Mouse (Mus musculus): ENCODE data around the gene Nradd. TPM values are rescaled to one million over a fixed set of nuclear protein-coding genes. Genes with fewer than 3 reads are reported as not detected.

The Nradd gene
- total and polyA plus RNA-seq, 2 experiments from 2014 or later: 19.1 to 21.3 TPM

GRCm38 (mm10) chr9:110583521-110583920 lies 40.7 kb downstream of the Nradd start:
- no peak overlapping the region for H3K4me3 ChIP-seq (ENCODE audit: low read depth, low read length)
- no peak overlapping the region for H3K9ac ChIP-seq
- no peaks in the 10 kb centered on the region for H3K4me1 ChIP-seq (ENCODE audit: insufficient read depth)
- H3K36me3 ChIP-seq (ENCODE audit: insufficient read depth): no peaks in the 10 kb centered on the region
- 71% methylated on average over 1 of the region's 1 CpGs for WGBS
- no peaks in the 10 kb centered on the region for H3K27me3 ChIP-seq (ENCODE audit: insufficient read depth, low read length)
- H3K4me2 ChIP-seq (ENCODE audit: low read depth): no peak overlapping the region
- TF ChIP-seq CTCF (IDR thresholded peaks at IDR 0.05; ENCODE audit: low read depth): no peak
- H3K27ac ChIP-seq (ENCODE audit: low read depth, low read length): no peak overlapping the region
- H3K9me3 ChIP-seq (ENCODE audit: low read length): no peaks in the 10 kb centered on the region
- ATAC-seq (no peak), DNase-seq (no peak)

- no peak for DNase-seq
- no peak overlapping the region for H3K27ac ChIP-seq (ENCODE audit: low read depth, low read length)
- H3K4me1 ChIP-seq (ENCODE audit: insufficient read depth): no peaks in the 10 kb centered on the region
- H3K27me3 ChIP-seq (ENCODE audit: insufficient read depth, low read length): no peaks in the 10 kb centered on the region
- no peak for ATAC-seq
- 83% methylated on average over 2 of the region's 2 CpGs for whole genome bisulfite sequencing
- H3K4me3 ChIP-seq (ENCODE audit: low read depth, low read length): no peak overlapping the region
- H3K36me3 ChIP-seq (ENCODE audit: insufficient read depth): 0 out of 2 replicates have a peak, but pooled peaks cover 3% of the 10 kb centered on the region
- no peaks in the 10 kb centered on the region for H3K9me3 ChIP-seq (ENCODE audit: low read length)
- no peak for TF ChIP-seq CTCF (IDR thresholded peaks at IDR 0.05; ENCODE audit: low read depth)
- H3K4me2 ChIP-seq (ENCODE audit: low read depth): no peak overlapping the region
- H3K9ac ChIP-seq: no peak overlapping the region
Measured at GRCm38 (mm10) chr9:110582161-110582560, 42.1 kb downstream of the Nradd start.

Small RNA genes within 50 kb of the gene (microRNA-seq; reads per million reads assigned to microRNA genes)
- 0 to 0.39 reads per million in 2 experiments for gene Mir8107

Other genes starting within 250 kb of the Nradd start
- gene Ptpn23, start 216.2 kb downstream of the Nradd start, total RNA-seq (2014; rRNA removed): 25.3 and 26.2 TPM in 2 replicates
- 7.8 and 10.2 TPM in 2 replicates for gene Ptpn23, start 216.2 kb downstream of the Nradd start, polyA plus RNA-seq (2015; fragmentation: Nextera tagmentation; extraction: Ambion mirVana)
- 0.31 TPM in 1 of 2 replicates, not detected in the other for gene Ngp, start 204.7 kb downstream of the Nradd start, total RNA-seq (2014; rRNA removed)
- gene Ngp, start 204.7 kb downstream of the Nradd start, polyA plus RNA-seq (2015; fragmentation: Nextera tagmentation; extraction: Ambion mirVana): 1.4 and 2.9 TPM in 2 replicates
- gene Klhl18, start 147.8 kb downstream of the Nradd start, total RNA-seq (2014; rRNA removed): 28.2 and 36.8 TPM in 2 replicates
- gene Klhl18, start 147.8 kb downstream of the Nradd start, polyA plus RNA-seq (2015; fragmentation: Nextera tagmentation; extraction: Ambion mirVana): 15.6 and 19.3 TPM in 2 replicates
- gene Kif9, start 147.5 kb downstream of the Nradd start, total RNA-seq (2014; rRNA removed): 4.4 and 5.4 TPM in 2 replicates
- 3.0 and 3.8 TPM in 2 replicates for gene Kif9, start 147.5 kb downstream of the Nradd start, polyA plus RNA-seq (2015; fragmentation: Nextera tagmentation; extraction: Ambion mirVana)
- gene Setd2, start 91.9 kb downstream of the Nradd start, total RNA-seq (2014; rRNA removed): 74.6 and 86.4 TPM in 2 replicates
- gene Setd2, start 91.9 kb downstream of the Nradd start, polyA plus RNA-seq (2015; fragmentation: Nextera tagmentation; extraction: Ambion mirVana): 13.2 and 21.3 TPM in 2 replicates
- 6.1 and 17.6 TPM in 2 replicates for gene Nbeal2, start 29.7 kb upstream of the Nradd start, total RNA-seq (2014; rRNA removed)
- gene Nbeal2, start 29.7 kb upstream of the Nradd start, polyA plus RNA-seq (2015; fragmentation: Nextera tagmentation; extraction: Ambion mirVana): 1.1 and 2.0 TPM in 2 replicates
- gene Ccdc12, start 32.1 kb upstream of the Nradd start, total RNA-seq (2014; rRNA removed): 38.4 and 48.4 TPM in 2 replicates
- gene Ccdc12, start 32.1 kb upstream of the Nradd start, polyA plus RNA-seq (2015; fragmentation: Nextera tagmentation; extraction: Ambion mirVana): 103 and 104 TPM in 2 replicates
- 0.69 and 0.76 TPM in 2 replicates for gene Myl3, start 117.4 kb upstream of the Nradd start, total RNA-seq (2014; rRNA removed)
- 0.99 and 1.1 TPM in 2 replicates for gene Myl3, start 117.4 kb upstream of the Nradd start, polyA plus RNA-seq (2015; fragmentation: Nextera tagmentation; extraction: Ambion mirVana)
- gene Pth1r, start 122.7 kb upstream of the Nradd start, total RNA-seq (2014; rRNA removed): 11.4 and 14.2 TPM in 2 replicates
- gene Pth1r, start 122.7 kb upstream of the Nradd start, polyA plus RNA-seq (2015; fragmentation: Nextera tagmentation; extraction: Ambion mirVana): 7.8 and 8.7 TPM in 2 replicates
- gene Prss42, start 173.7 kb upstream of the Nradd start, total RNA-seq (2014; rRNA removed): not detected in 2 replicates
- gene Prss42, start 173.7 kb upstream of the Nradd start, polyA plus RNA-seq (2015; fragmentation: Nextera tagmentation; extraction: Ambion mirVana): not detected in 2 replicates
- not detected in 2 replicates for gene Prss44, start 189.5 kb upstream of the Nradd start, total RNA-seq (2014; rRNA removed)
- gene Prss44, start 189.5 kb upstream of the Nradd start, polyA plus RNA-seq (2015; fragmentation: Nextera tagmentation; extraction: Ambion mirVana): not detected in 2 replicates
- gene Prss43, start 202.2 kb upstream of the Nradd start, total RNA-seq (2014; rRNA removed): not detected in 2 replicates
- gene Prss43, start 202.2 kb upstream of the Nradd start, polyA plus RNA-seq (2015; fragmentation: Nextera tagmentation; extraction: Ambion mirVana): 0.10 TPM in 1 of 2 replicates, not detected in the other
- 0.38 and 0.71 TPM in 2 replicates for gene Prss45, start 210.1 kb upstream of the Nradd start, total RNA-seq (2014; rRNA removed)
- gene Prss45, start 210.1 kb upstream of the Nradd start, polyA plus RNA-seq (2015; fragmentation: Nextera tagmentation; extraction: Ambion mirVana): 0.26 TPM in 1 of 2 replicates, not detected in the other
- gene Prss46, start 220.1 kb upstream of the Nradd start, total RNA-seq (2014; rRNA removed): not detected in 2 replicates
- gene Prss46, start 220.1 kb upstream of the Nradd start, polyA plus RNA-seq (2015; fragmentation: Nextera tagmentation; extraction: Ambion mirVana): 0.12 TPM in 1 of 2 replicates, not detected in the other
- gene Prss50, start 233.5 kb upstream of the Nradd start, total RNA-seq (2014; rRNA removed): 0.24 TPM in 1 of 2 replicates, not detected in the other
- gene Prss50, start 233.5 kb upstream of the Nradd start, polyA plus RNA-seq (2015; fragmentation: Nextera tagmentation; extraction: Ambion mirVana): 0.54 and 0.63 TPM in 2 replicates